Mouse (Mus musculus) bone marrow, adult 2 months (tissue): ENCODE measurements around the gene Evpl. TPM values are rescaled to one million over a fixed set of nuclear protein-coding genes. Genes with fewer than 3 reads are reported as not detected.

Source experiments
- H3K27ac ChIP-seq: fragments of 200-500 bp; 2 replicates; pipeline ENCODE4 v1.5.1; 2012; ENCODE audit warnings: low read depth, mild to moderate bottlenecking, control low read depth, inconsistent platforms, low read length; ENCODE audit not compliant: control insufficient read depth, poor library complexity, insufficient read depth
- H3K4me1 ChIP-seq: fragments of 200-500 bp; 2 replicates; pipeline ENCODE4 v1.6.1; 2011; ENCODE audit warnings: low read length; ENCODE audit not compliant: control insufficient read depth, insufficient read depth
- H3K4me3 ChIP-seq: fragments of 200-500 bp; replicated peaks from 2 replicates; pipeline ENCODE3; 2011; ENCODE audit warnings: mild to moderate bottlenecking, low read depth, low read length, control low read depth; ENCODE audit not compliant: control insufficient read depth
- CTCF ChIP-seq: fragments of 200-500 bp; IDR thresholded peaks from 2 replicates; pipeline ENCODE4 v1.5.1; 2011; ENCODE audit warnings: low read length, control low read depth; ENCODE audit not compliant: control insufficient read depth, insufficient read depth
- POLR2A ChIP-seq: fragments of 200-500 bp; IDR thresholded peaks from 2 replicates; pipeline ENCODE4 v1.6.1; 2011; ENCODE audit warnings: low read depth, mild to moderate bottlenecking, control low read depth, low read length, borderline replicate concordance; ENCODE audit not compliant: control insufficient read depth
- WGBS: fragments of 180-500 bp; shearing (Covaris S2); methylation state at CpG from one replicate; pipeline ENCODE4 v1.1.7; 2018; 5-methylcytosine and 5-hydroxymethylcytosine counted together
- polyA plus RNA-seq: library from polyadenylated mRNA; stranded (reverse); fragments of >200 nt; gene quantifications from 2 replicates; pipeline ENCODE4 v1.2.4, GENCODE M21; 2011; ENCODE audit warnings: low replicate concordance; ENCODE audit not compliant: missing spikeins, insufficient read depth, insufficient read length

Gene Evpl
- polyA plus RNA-seq, 1 experiment: 0.30 TPM

GRCm38 (mm10) chr11:116215181-116215580 is 22.7 kb downstream of the Evpl start:
- TF ChIP-seq POLR2A: no peak
- TF ChIP-seq CTCF: peak; percentile 45; the same call in 1 of the 2 replicates
- WGBS: 91% methylated on average over 7 of the region's 7 CpGs
- Histone ChIP-seq H3K4me3 (no peak overlapping the region), H3K27ac (no peak overlapping the region), H3K4me1 (no peaks in the 10 kb centered on the region)

- 90% methylated on average over 13 of the region's 13 CpGs for WGBS
- H3K4me3 ChIP-seq: no peak overlapping the region
- H3K27ac ChIP-seq: no peak overlapping the region
- no peaks in the 10 kb centered on the region for H3K4me1 ChIP-seq
- TF ChIP-seq CTCF (no peak), POLR2A (no peak)
These were observed 23.9 kb downstream of the Evpl start for GRCm38 (mm10) chr11:116213877-116214510.

- 90% methylated on average over 6 of the region's 6 CpGs for WGBS
- Histone ChIP-seq H3K4me1 (no peaks in the 10 kb centered on the region), H3K4me3 (no peak overlapping the region), H3K27ac (no peak overlapping the region)
- no peak for TF ChIP-seq CTCF
- no peak for TF ChIP-seq POLR2A
These were observed 25.0 kb downstream of the Evpl start for GRCm38 (mm10) chr11:116212847-116213246.

GRCm38 (mm10) chr11:116210696-116211095 is 27.2 kb downstream of the Evpl start:
- Histone ChIP-seq H3K4me1 (no peaks in the 10 kb centered on the region), H3K4me3 (no peak overlapping the region), H3K27ac (no peak overlapping the region)
- no peak for TF ChIP-seq POLR2A
- no peak for TF ChIP-seq CTCF
- 80% methylated on average over 5 of the region's 5 CpGs for WGBS

DNA sequence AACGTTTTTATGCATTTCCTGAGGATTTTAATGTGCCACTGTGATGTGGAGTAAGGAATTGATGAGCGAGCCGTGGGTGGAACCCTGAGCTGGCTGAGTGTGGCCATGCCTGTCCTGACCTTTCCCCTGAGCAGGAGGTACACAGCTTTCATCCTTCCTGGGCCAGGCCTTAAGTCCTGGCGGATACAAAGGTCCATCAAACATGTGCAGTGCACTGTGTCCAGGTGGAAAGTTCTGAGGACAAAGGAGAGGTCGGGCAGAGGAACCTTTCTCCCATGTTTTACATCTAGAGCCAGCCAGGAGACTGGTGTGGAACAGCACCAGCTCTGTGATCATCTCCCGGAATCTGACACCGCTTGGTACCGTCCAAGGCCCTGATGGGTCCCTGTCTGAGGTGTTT is 28.6 kb downstream of the Evpl start:
- no peak overlapping the region for H3K4me3 ChIP-seq
- 86% methylated on average over 8 of the region's 8 CpGs for WGBS
- no peak overlapping the region for H3K27ac ChIP-seq
- TF ChIP-seq POLR2A: no peak
- TF ChIP-seq CTCF: no peak
- H3K4me1 ChIP-seq: no peaks in the 10 kb centered on the region

- Histone ChIP-seq H3K27ac (no peak overlapping the region), H3K4me3 (no peak overlapping the region), H3K4me1 (no peaks in the 10 kb centered on the region)
- 86% methylated on average over 3 of the region's 3 CpGs for WGBS
- TF ChIP-seq CTCF: no peak
- TF ChIP-seq POLR2A: no peak
These were observed 29.2 kb downstream of the Evpl start for GRCm38 (mm10) chr11:116208660-116209059.

GRCm38 (mm10) chr11:116206678-116207077 is 31.2 kb downstream of the Evpl start:
- WGBS: 73% methylated on average over 4 of the region's 4 CpGs
- H3K4me1 ChIP-seq: no peaks in the 10 kb centered on the region
- no peak overlapping the region for H3K4me3 ChIP-seq
- TF ChIP-seq POLR2A: no peak
- TF ChIP-seq CTCF: no peak
- H3K27ac ChIP-seq: no peak overlapping the region

DNA sequence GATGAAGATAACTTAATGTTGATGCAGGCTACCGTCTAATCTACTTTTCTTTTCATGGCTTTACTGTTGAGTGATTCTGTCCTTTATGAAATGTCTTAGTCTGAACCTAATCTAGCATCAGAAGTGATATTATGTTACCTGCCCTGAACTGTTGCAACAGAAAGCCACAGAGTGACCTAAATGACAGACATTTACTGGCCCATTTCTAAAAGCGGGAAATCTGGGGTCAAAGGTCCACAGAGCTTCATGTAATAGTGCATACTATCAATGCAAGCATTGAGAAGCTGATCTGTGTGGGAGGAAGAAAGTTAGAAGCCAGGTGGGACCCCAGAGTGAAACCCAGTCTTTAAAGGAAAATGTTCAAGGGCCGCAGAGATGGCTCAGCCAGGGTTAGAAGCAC is 34.7 kb downstream of the Evpl start:
- Histone ChIP-seq H3K4me1 (peaks cover 1% of the 10 kb centered on the region), H3K4me3 (no peak overlapping the region), H3K27ac (no peak overlapping the region)
- WGBS: 86% methylated on average over 3 of the region's 3 CpGs
- no peak for TF ChIP-seq CTCF
- no peak for TF ChIP-seq POLR2A

DNA sequence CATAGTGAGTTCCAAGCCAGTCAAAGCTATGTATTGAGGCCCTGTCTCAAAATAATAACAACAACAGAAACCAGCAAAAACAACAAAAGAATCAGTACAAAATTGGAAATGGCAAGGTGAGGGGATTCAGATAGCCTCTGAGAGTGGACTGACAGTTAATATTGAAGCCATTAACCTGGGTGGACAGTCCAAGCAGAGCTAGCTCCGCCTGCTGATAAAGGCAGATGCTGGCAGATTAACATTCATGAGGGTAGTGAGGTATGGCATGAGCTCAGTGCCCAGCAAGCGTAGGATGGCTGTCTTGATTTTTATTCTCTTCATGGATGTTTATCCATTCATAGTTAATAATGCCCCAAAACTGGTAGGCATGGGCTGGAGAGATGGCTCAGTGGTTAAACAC is 36.7 kb downstream of the Evpl start:
- no peak overlapping the region for H3K27ac ChIP-seq

More for the DNA sequence above, 36.7 kb downstream of the Evpl start:
- TF ChIP-seq POLR2A: no peak
- no peak for TF ChIP-seq CTCF
- WGBS: 86% methylated on average over 2 of the region's 2 CpGs
- Histone ChIP-seq H3K4me3 (no peak overlapping the region), H3K4me1 (peaks cover 1% of the 10 kb centered on the region)
